Mouse (Mus musculus): ENCODE data around the gene Acoxl.

DNA sequence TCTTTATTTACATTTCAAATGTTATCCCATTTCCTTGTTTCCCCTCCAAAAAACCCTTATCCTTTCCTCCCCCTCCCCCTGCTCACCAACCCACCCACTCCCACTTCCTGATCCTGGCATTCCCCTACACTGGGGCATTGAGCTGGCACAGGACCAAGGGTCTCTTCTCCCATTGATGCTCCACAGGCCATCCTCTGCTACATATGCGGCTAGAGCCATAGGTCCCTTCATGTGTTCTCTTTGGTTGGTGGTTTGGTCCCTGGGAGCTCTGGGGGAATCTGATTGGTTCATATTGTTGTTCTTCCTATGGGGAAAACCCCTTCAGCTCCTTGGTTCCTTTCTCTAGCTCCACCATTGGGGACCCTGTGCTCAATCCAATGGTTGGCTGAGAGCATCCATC, 145.3 kb downstream of the Acoxl start:
- TF ChIP-seq CTCF (IDR thresholded peaks at IDR 0.05; ENCODE audit: control insufficient read depth, insufficient read depth, low read length), result no peak
- TF ChIP-seq POLR2A (IDR thresholded peaks at IDR 0.05; ENCODE audit: borderline replicate concordance, control insufficient read depth, low read depth, low read length), result no peak
